Mouse (Mus musculus) embryonic facial prominence, embryonic 13.5 days (tissue): Measurements from ENCODE around the gene Gpr12. TPM values are rescaled to one million over a fixed set of nuclear protein-coding genes. Genes with fewer than 3 reads are reported as not detected.
A peak's percentile ranks its signal among the peaks of the same experiment; 100 is the strongest.
"Not testable (repeated sequence)": the region's sequence is repeated elsewhere in the genome, so short reads cannot be mapped to it uniquely, and the experiment has no call there.

Experiments used
- ATAC-seq: fragments of 200-750 bp; cut with Nextera tagmentation; 2 replicates; pipeline ENCODE4 v1.8.0; 2017; ENCODE audit warnings: low read depth; ENCODE audit not compliant: insufficient number of reproducible peaks, insufficient read depth, low FRiP score, low TSS enrichment
- H3K27ac ChIP-seq: fragments of 300-500 bp; sonication (generic); 2 replicates; pipeline ENCODE4 v1.5.1; 2015; ENCODE audit warnings: moderate library complexity, mild to moderate bottlenecking, inconsistent platforms
- H3K27me3 ChIP-seq: fragments of 300-500 bp; sonication (generic); 2 replicates; pipeline ENCODE4 v1.6.1; 2015; ENCODE audit warnings: mild to moderate bottlenecking, inconsistent platforms
- H3K36me3 ChIP-seq: fragments of 300-500 bp; sonication (generic); 2 replicates; pipeline ENCODE4 v1.6.1; 2015; ENCODE audit warnings: mild to moderate bottlenecking, inconsistent platforms
- H3K4me1 ChIP-seq: fragments of 300-500 bp; sonication (generic); 2 replicates; pipeline ENCODE4 v1.6.1; 2015; ENCODE audit warnings: inconsistent platforms
- H3K4me2 ChIP-seq: fragments of 300-500 bp; sonication (generic); 2 replicates; pipeline ENCODE4 v1.6.1; 2015; ENCODE audit warnings: moderate library complexity, mild to moderate bottlenecking, inconsistent platforms
- H3K4me3 ChIP-seq: fragments of 300-500 bp; sonication (generic); 2 replicates; pipeline ENCODE4 v1.5.1; 2015; ENCODE audit warnings: mild to moderate bottlenecking, inconsistent platforms
- H3K9ac ChIP-seq: fragments of 300-500 bp; sonication (generic); 2 replicates; pipeline ENCODE4 v1.6.1; 2015; ENCODE audit warnings: mild to moderate bottlenecking, inconsistent platforms
- H3K9me3 ChIP-seq: fragments of 300-500 bp; sonication (generic); 2 replicates; pipeline ENCODE4 v1.6.1; 2016; ENCODE audit warnings: inconsistent platforms
- WGBS: fragments of 180-500 bp; shearing (Covaris S2); methylation state at CpG from one replicate; pipeline ENCODE4 v1.1.7; 2015; ENCODE audit warnings: mixed read lengths; 5-methylcytosine and 5-hydroxymethylcytosine counted together
- polyA plus RNA-seq: library from polyadenylated mRNA; unstranded; fragments of >200 nt; fragmentation: Nextera tagmentation; extraction: Ambion mirVana; gene quantifications from 2 replicates; pipeline ENCODE4 v1.2.1, GENCODE M21; 2015

Gpr12 gene
- polyA plus RNA-seq, 1 experiment from 2014 or later = 0.10 TPM

GRCm38 (mm10) chr5:146584156-146584477, 922 bp downstream of the Gpr12 start:
- H3K27ac ChIP-seq = no peak overlapping the region
- H3K9me3 ChIP-seq = no peaks in the 10 kb centered on the region
- H3K27me3 ChIP-seq = peaks cover 49% of the 10 kb centered on the region
- peak overlapping the region; percentile 53 for H3K4me3 ChIP-seq
- peak overlapping the region; percentile 54 for H3K9ac ChIP-seq
- H3K36me3 ChIP-seq = no peaks in the 10 kb centered on the region
- ATAC-seq = no peak
- peak overlapping the region; percentile 95 for H3K4me2 ChIP-seq
- 9% methylated on average over 10 of the region's 10 CpGs for WGBS
- H3K4me1 ChIP-seq = peaks cover 12% of the 10 kb centered on the region

GRCm38 (mm10) chr5:146576668-146577067, 8.4 kb downstream of the Gpr12 start:
- Histone ChIP-seq H3K4me1 (no peaks in the 10 kb centered on the region), H3K27me3 (peaks cover 3% of the 10 kb centered on the region; the same call in 1 of the 2 replicates), H3K4me2 (no peak overlapping the region), H3K27ac (no peak overlapping the region), H3K9me3 (no peaks in the 10 kb centered on the region), H3K36me3 (no peaks in the 10 kb centered on the region), H3K4me3 (no peak overlapping the region), H3K9ac (no peak overlapping the region)
- 90% methylated on average over 3 of the region's 3 CpGs for WGBS
- ATAC-seq = no peak

GRCm38 (mm10) chr5:146572735-146573042, 12.3 kb downstream of the Gpr12 start:
- H3K4me2 ChIP-seq, H3K9ac ChIP-seq, H3K4me3 ChIP-seq, H3K4me1 ChIP-seq, H3K9me3 ChIP-seq, H3K27me3 ChIP-seq, H3K36me3 ChIP-seq, H3K27ac ChIP-seq, ATAC-seq: not testable (repeated sequence)
- 87% methylated on average over 4 of the region's 4 CpGs for WGBS

GRCm38 (mm10) chr5:146571830-146572734, 13.0 kb downstream of the Gpr12 start:
- not testable (repeated sequence) for H3K36me3 ChIP-seq, H3K4me3 ChIP-seq, H3K9me3 ChIP-seq, H3K4me2 ChIP-seq, H3K9ac ChIP-seq, H3K27ac ChIP-seq, H3K4me1 ChIP-seq, ATAC-seq, H3K27me3 ChIP-seq
- 62% methylated on average over 6 of the region's 6 CpGs for WGBS

- H3K27me3 ChIP-seq, H3K4me2 ChIP-seq, H3K4me1 ChIP-seq, H3K36me3 ChIP-seq, H3K9ac ChIP-seq, H3K4me3 ChIP-seq, ATAC-seq, H3K27ac ChIP-seq, H3K9me3 ChIP-seq: not testable (repeated sequence)
- whole genome bisulfite sequencing = 81% methylated on average over 6 of the region's 6 CpGs
These were observed 14.9 kb downstream of the Gpr12 start for GRCm38 (mm10) chr5:146570179-146570578.

- no peak overlapping the region for H3K27ac ChIP-seq
- WGBS = 64% methylated on average over 4 of the region's 4 CpGs
- H3K36me3 ChIP-seq = no peaks in the 10 kb centered on the region
- no peaks in the 10 kb centered on the region for H3K4me1 ChIP-seq
- no peak overlapping the region for H3K9ac ChIP-seq
- no peak overlapping the region for H3K4me2 ChIP-seq
- H3K4me3 ChIP-seq = no peak overlapping the region
- no peak for ATAC-seq
- H3K9me3 ChIP-seq = 0 out of 2 replicates have a peak, but pooled peaks cover 2% of the 10 kb centered on the region
- H3K27me3 ChIP-seq = no peaks in the 10 kb centered on the region
These were observed 18.0 kb downstream of the Gpr12 start for GRCm38 (mm10) chr5:146567054-146567453.

- Histone ChIP-seq H3K27ac (no peak overlapping the region), H3K27me3 (no peaks in the 10 kb centered on the region), H3K9ac (no peak overlapping the region), H3K4me2 (no peak overlapping the region), H3K9me3 (0 out of 2 replicates have a peak, but pooled peaks cover 2% of the 10 kb centered on the region), H3K4me1 (no peaks in the 10 kb centered on the region), H3K4me3 (no peak overlapping the region), H3K36me3 (no peaks in the 10 kb centered on the region)
- ATAC-seq = no peak
- 88% methylated on average over 1 of the region's 1 CpGs for WGBS
These were observed 20.8 kb downstream of the Gpr12 start for GRCm38 (mm10) chr5:146564259-146564658.

- H3K9me3 ChIP-seq, H3K4me3 ChIP-seq, ATAC-seq, H3K27me3 ChIP-seq, H3K4me2 ChIP-seq, H3K36me3 ChIP-seq, H3K4me1 ChIP-seq, H3K27ac ChIP-seq, H3K9ac ChIP-seq: not testable (repeated sequence)
- WGBS = no CpG with 5 or more reads among the region's 3 CpGs
These were observed 29.2 kb downstream of the Gpr12 start, which contains the start of gene Gm3415 for GRCm38 (mm10) chr5:146555836-146556235. Gene Gm3415, plus strand, starts transcription at chr5:146556136.

GRCm38 (mm10) chr5:146537347-146537746, 47.7 kb downstream of the Gpr12 start, which contains the start of gene Gm3409:
Gene Gm3409, plus strand, starts transcription at chr5:146537647.
- H3K4me2 ChIP-seq, H3K27me3 ChIP-seq, H3K9me3 ChIP-seq, H3K4me3 ChIP-seq, ATAC-seq, H3K9ac ChIP-seq, H3K36me3 ChIP-seq, H3K27ac ChIP-seq, H3K4me1 ChIP-seq: not testable (repeated sequence)
- WGBS = 100% methylated on average over 3 of the region's 3 CpGs

Other genes starting within 250 kb of the Gpr12 start
- gene Wasf3, start 200.3 kb downstream of the Gpr12 start, polyA plus RNA-seq = 4.8 and 4.9 TPM in 2 replicates
- gene Gm6408, start 103.3 kb downstream of the Gpr12 start, polyA plus RNA-seq = not detected in 2 replicates
- gene Gm6370, start 93.9 kb downstream of the Gpr12 start, polyA plus RNA-seq = not detected in 2 replicates
- gene 4930449I24Rik, start 82.8 kb downstream of the Gpr12 start, polyA plus RNA-seq = not detected in 2 replicates
- not detected in 2 replicates for gene Gm3402, start 71.1 kb downstream of the Gpr12 start, polyA plus RNA-seq
- not detected in 2 replicates for gene Gm3404, start 59.4 kb downstream of the Gpr12 start, polyA plus RNA-seq
- not detected in 2 replicates for gene Gm3409, start 47.6 kb downstream of the Gpr12 start, polyA plus RNA-seq
- not detected in 2 replicates for gene Gm3415, start 29.1 kb downstream of the Gpr12 start, polyA plus RNA-seq
- 13.0 and 15.9 TPM in 2 replicates for gene Usp12, start 209.8 kb upstream of the Gpr12 start, polyA plus RNA-seq
- gene Rpl21, start 247.7 kb upstream of the Gpr12 start, polyA plus RNA-seq = 568 and 633 TPM in 2 replicates